Mouse (Mus musculus) C2C12 (cell line): ENCODE measurements around the gene Rtn1. TPM values are rescaled to one million over a fixed set of nuclear protein-coding genes. Genes with fewer than 3 reads are reported as not detected.

Source experiments
- H3K27me3 ChIP-seq: one replicate; pipeline ENCODE4 v1.6.1; 2011; ENCODE audit not compliant: control insufficient read depth, insufficient read depth, insufficient read length
- H3K36me3 ChIP-seq: one replicate; pipeline ENCODE4 v1.6.1; 2011; ENCODE audit not compliant: control insufficient read depth, insufficient read depth
- H3K4me3 ChIP-seq: one replicate; pipeline ENCODE4 v1.5.1; 2011; ENCODE audit warnings: mild to moderate bottlenecking, control low read depth; ENCODE audit not compliant: poor library complexity, insufficient read depth, severe bottlenecking
- H3K79me2 ChIP-seq: one replicate; pipeline ENCODE4 v1.6.1; 2011; ENCODE audit not compliant: control insufficient read depth, insufficient read depth
- H3K79me3 ChIP-seq: one replicate; pipeline ENCODE4 v1.6.1; 2011; ENCODE audit warnings: low read depth, control low read depth
- H3ac ChIP-seq: one replicate; pipeline ENCODE3; 2011; ENCODE audit warnings: low read depth; ENCODE audit not compliant: control insufficient read depth, insufficient read length
- CEBPB ChIP-seq: IDR thresholded peaks from one replicate; pipeline ENCODE4 v1.6.1; 2011; ENCODE audit warnings: low read depth, mild to moderate bottlenecking, control low read depth, moderate library complexity
- CTCF ChIP-seq: IDR thresholded peaks from one replicate; pipeline ENCODE4 v1.5.1; 2011; ENCODE audit not compliant: control insufficient read depth, insufficient read depth, insufficient read length
- FOSL1 ChIP-seq: IDR thresholded peaks from one replicate; pipeline ENCODE4 v1.8.0; 2011; ENCODE audit warnings: mild to moderate bottlenecking, low read length; ENCODE audit not compliant: poor library complexity, insufficient read depth, severe bottlenecking
- MAX ChIP-seq: IDR thresholded peaks from one replicate; pipeline ENCODE4 v1.6.1; 2011; ENCODE audit warnings: mild to moderate bottlenecking, control low read depth
- MYOD1 ChIP-seq: IDR thresholded peaks from one replicate; pipeline ENCODE4 v1.6.1; 2011; ENCODE audit warnings: low read depth; ENCODE audit not compliant: control insufficient read depth, insufficient read length
- MYOG ChIP-seq: IDR thresholded peaks from one replicate; pipeline ENCODE4 v1.6.1; 2011; ENCODE audit not compliant: control insufficient read depth, insufficient read length; ENCODE audit errors: extremely low read depth
- USF1 ChIP-seq: IDR thresholded peaks from one replicate; pipeline ENCODE4 v1.6.1; 2011; ENCODE audit warnings: low read depth, mild to moderate bottlenecking, control low read depth, moderate library complexity
- polyA plus RNA-seq: library from polyadenylated mRNA; unstranded; fragments of >200 nt; fragmentation: generic; extraction: Trizol; gene quantifications from one replicate; pipeline ENCODE4 v1.2.1, GENCODE M21; 2012; ENCODE audit warnings: missing spikeins

Rtn1 gene
- polyA plus RNA-seq, 1 experiment, result not detected

GRCm38 (mm10) chr12:72237251-72237650 lies 171.6 kb downstream of the Rtn1 start:
- Histone ChIP-seq H3K36me3 (no peaks in the 10 kb centered on the region), H3K27me3 (peaks cover 27% of the 10 kb centered on the region), H3K4me3 (no peak overlapping the region), H3K79me3 (no peaks in the 10 kb centered on the region), H3ac (no peak overlapping the region), H3K79me2 (no peaks in the 10 kb centered on the region)
- TF ChIP-seq CTCF, result no peak
- no peak for TF ChIP-seq FOSL1
- TF ChIP-seq MYOG, result no peak
- no peak for TF ChIP-seq MYOD1
- TF ChIP-seq CEBPB, result no peak
- no peak for TF ChIP-seq MAX
- TF ChIP-seq USF1, result no peak

DNA sequence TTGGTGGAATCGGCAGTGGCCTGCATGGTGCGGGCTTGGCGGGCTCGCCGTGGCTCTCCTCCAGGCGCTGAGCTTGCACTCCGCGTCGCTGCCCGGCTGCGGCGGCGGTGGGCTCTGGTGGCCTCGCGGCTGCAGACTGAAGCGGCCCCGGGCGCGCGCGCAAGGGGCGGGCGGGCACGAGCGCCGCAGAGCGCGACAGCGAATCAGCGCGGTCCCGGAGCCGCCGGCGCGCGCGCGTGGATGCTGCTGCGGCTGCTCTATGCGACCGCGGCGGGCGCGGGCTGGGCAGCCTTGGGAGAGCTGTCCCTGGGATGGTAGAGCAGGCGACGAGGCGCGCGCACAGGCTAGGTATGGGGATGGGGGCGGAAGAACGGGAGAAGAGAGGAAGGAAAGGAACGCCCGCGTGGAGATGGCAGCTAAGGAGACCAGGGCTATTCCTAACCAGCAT lies 172.3 kb downstream of the Rtn1 start:
- Histone ChIP-seq H3K4me3 (no peak overlapping the region), H3K36me3 (no peaks in the 10 kb centered on the region), H3K79me2 (no peaks in the 10 kb centered on the region), H3K79me3 (no peaks in the 10 kb centered on the region), H3K27me3 (peaks cover 27% of the 10 kb centered on the region), H3ac (no peak overlapping the region)
- TF ChIP-seq USF1, result no peak
- no peak for TF ChIP-seq FOSL1
- no peak for TF ChIP-seq CTCF
- TF ChIP-seq CEBPB, result no peak
- no peak for TF ChIP-seq MYOG
- TF ChIP-seq MYOD1, result no peak
- TF ChIP-seq MAX, result no peak

DNA sequence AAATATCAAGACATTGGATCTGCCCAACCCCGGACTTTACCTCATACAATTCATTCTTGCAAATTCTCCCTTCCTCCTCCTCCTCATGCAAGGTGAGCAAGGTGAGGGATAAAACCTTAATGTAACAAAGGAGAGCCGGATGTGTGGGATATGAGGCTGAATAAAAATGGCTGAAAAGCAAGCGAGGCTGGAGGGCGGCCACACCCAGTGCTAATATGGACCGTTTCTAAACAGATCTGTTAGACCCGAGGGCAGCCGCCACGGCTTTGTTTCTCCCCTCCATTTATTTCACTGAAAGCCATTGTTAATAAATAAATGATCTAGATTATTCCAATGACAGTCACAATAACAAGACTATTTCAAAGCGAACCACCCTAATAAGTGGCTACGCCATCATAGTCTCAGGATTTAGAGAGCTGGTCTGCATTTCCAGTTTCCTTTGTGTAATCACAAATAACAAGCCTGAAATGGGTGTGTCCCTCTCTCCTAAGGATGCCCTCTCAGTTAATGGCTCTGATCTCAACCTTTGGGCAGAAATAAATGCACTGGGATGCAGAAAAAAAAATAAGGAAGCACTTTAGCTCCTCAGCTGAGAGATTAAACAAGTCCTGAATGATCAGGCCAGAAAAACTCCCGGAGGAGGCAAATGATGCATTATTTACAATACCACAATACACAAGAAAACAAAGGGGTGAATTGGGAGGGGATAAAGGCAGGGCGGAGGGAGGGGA lies 173.1 kb downstream of the Rtn1 start:
- TF ChIP-seq MYOD1, result no peak
- no peak for TF ChIP-seq MYOG
- no peak for TF ChIP-seq MAX
- TF ChIP-seq CTCF, result no peak
- no peak for TF ChIP-seq USF1
- no peak for TF ChIP-seq FOSL1
- TF ChIP-seq CEBPB, result no peak
- H3ac ChIP-seq, result no peak overlapping the region
- H3K79me2 ChIP-seq, result no peaks in the 10 kb centered on the region
- H3K4me3 ChIP-seq, result no peak overlapping the region
- peaks cover 27% of the 10 kb centered on the region for H3K27me3 ChIP-seq
- no peaks in the 10 kb centered on the region for H3K36me3 ChIP-seq
- H3K79me3 ChIP-seq, result no peaks in the 10 kb centered on the region

DNA sequence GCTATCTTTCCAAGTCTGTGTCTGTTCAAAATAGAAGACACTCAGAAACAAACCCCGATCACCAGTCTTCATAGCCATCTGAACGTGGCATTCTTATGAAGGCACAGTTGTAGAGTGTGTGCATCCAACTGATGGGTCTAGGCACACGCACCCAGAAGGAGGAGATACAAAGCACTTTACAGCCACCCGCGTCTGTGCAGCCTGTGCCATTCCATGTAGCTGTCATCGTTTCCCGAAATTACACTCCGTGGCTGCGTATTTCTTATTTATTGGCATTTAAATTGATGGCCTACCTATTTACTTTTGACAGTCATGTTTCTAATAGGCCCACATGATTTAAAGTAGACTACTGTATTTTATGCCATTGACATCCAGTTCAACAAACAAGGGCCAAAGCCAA lies 173.9 kb downstream of the Rtn1 start:
- Histone ChIP-seq H3K27me3 (peaks cover 27% of the 10 kb centered on the region), H3K79me3 (no peaks in the 10 kb centered on the region), H3K4me3 (no peak overlapping the region), H3ac (no peak overlapping the region), H3K79me2 (no peaks in the 10 kb centered on the region), H3K36me3 (no peaks in the 10 kb centered on the region)
- TF ChIP-seq CTCF (no peak), MAX (no peak), MYOG (no peak), USF1 (no peak), FOSL1 (no peak), MYOD1 (no peak), CEBPB (no peak)

DNA sequence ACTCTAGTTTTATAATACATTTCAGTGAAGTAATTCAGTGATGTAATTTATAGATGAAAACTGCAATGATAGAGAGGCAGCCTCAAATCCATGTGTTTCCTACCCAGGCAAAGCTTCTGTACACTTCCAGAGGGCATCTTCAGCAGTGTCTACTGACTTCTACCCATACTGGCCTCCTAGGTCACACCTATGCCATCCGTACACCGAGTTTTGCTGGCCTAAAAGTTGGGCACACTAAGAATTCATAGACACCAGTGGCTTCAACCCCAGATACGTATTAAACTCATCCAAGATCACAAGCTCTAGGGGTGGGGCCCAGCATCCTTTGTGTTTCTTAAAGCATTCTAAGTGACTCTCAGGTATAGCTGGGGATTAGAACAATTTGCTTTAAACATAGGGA lies 174.7 kb downstream of the Rtn1 start:
- TF ChIP-seq MAX (no peak), FOSL1 (no peak), MYOD1 (no peak), CEBPB (no peak), CTCF (no peak), MYOG (no peak), USF1 (no peak)
- H3K79me3 ChIP-seq, result no peaks in the 10 kb centered on the region
- no peak overlapping the region for H3K4me3 ChIP-seq
- H3K27me3 ChIP-seq, result peaks cover 31% of the 10 kb centered on the region
- no peaks in the 10 kb centered on the region for H3K79me2 ChIP-seq
- H3ac ChIP-seq, result no peak overlapping the region
- no peaks in the 10 kb centered on the region for H3K36me3 ChIP-seq
